Mouse (Mus musculus) heart, adult 2 months (tissue): ENCODE measurements around the gene Dpf3. TPM values are rescaled to one million over a fixed set of nuclear protein-coding genes. Genes with fewer than 3 reads are reported as not detected.

Source experiments
- DNase-seq, 2 experiments: peaks; one replicate each; pipeline ENCODE4 v3.0.0; 2021
- H3K27ac ChIP-seq: fragments of 200-600 bp; 2 replicates; pipeline ENCODE4 v1.8.1; 2022
- H3K27me3 ChIP-seq: fragments of 200-500 bp; 2 replicates; pipeline ENCODE4 v1.6.1; 2012; ENCODE audit warnings: mild to moderate bottlenecking, low read length, inconsistent platforms, mixed read lengths; ENCODE audit not compliant: control insufficient read depth, insufficient read depth
- H3K36me3 ChIP-seq: fragments of 200-500 bp; 2 replicates; pipeline ENCODE4 v1.6.1; 2012; ENCODE audit warnings: low read length, inconsistent platforms; ENCODE audit not compliant: control insufficient read depth, insufficient read depth
- H3K4me1 ChIP-seq: fragments of 200-500 bp; 2 replicates; pipeline ENCODE4 v1.6.1; 2011; ENCODE audit warnings: low read length; ENCODE audit not compliant: control insufficient read depth, insufficient read depth
- H3K4me3 ChIP-seq: fragments of 200-600 bp; 2 replicates; pipeline ENCODE4 v1.8.1; 2022
- H3K79me2 ChIP-seq: fragments of 200-500 bp; replicated peaks from 2 replicates; pipeline ENCODE4 v1.6.1; 2012; ENCODE audit warnings: mild to moderate bottlenecking, inconsistent platforms, low read length, moderate library complexity, mixed read lengths; ENCODE audit not compliant: control insufficient read depth, insufficient read depth
- H3K9ac ChIP-seq: fragments of 200-500 bp; 2 replicates; pipeline ENCODE4 v1.6.1; 2012; ENCODE audit warnings: low read depth, mild to moderate bottlenecking, control low read depth, inconsistent platforms, low read length, mixed read lengths
- CTCF ChIP-seq: fragments of 200-600 bp; IDR thresholded peaks from 2 replicates; pipeline ENCODE4 v1.8.1; 2022; ENCODE audit warnings: antibody characterized with exemption, mild to moderate bottlenecking, moderate library complexity
- EP300 ChIP-seq: fragments of 200-500 bp; IDR thresholded peaks from 2 replicates; pipeline ENCODE4 v1.6.1; 2011; ENCODE audit warnings: low read depth, low read length, control low read depth; ENCODE audit not compliant: insufficient read depth
- POLR2A ChIP-seq: fragments of 200-500 bp; IDR thresholded peaks from 2 replicates; pipeline ENCODE4 v1.6.1; 2011; ENCODE audit warnings: mild to moderate bottlenecking, low read depth, low read length, control low read depth; ENCODE audit not compliant: insufficient read depth
- WGBS: fragments of 180-500 bp; shearing (Covaris S2); methylation state at CpG from one replicate; pipeline ENCODE4 v1.1.7; 2018; 5-methylcytosine and 5-hydroxymethylcytosine counted together
- intact Hi-C: fragments of 180-260 bp; cut with DNase I; formaldehyde crosslinking; loops from one replicate; pipeline ENCODE4 v1.15.1; 2025
- polyA plus RNA-seq: library from polyadenylated mRNA; depleted of rRNA; stranded (reverse); fragments of >200 nt; gene quantifications from 2 replicates; pipeline ENCODE4 v1.2.3, GENCODE M21; 2012
- total RNA-seq, 2 experiments: library from RNA; stranded (reverse); gene quantifications; 2 replicates each; pipeline ENCODE4 v1.2.3; 2021

The Dpf3 gene
- total and polyA plus RNA-seq, 3 experiments = 9.1 to 18.8 (median 16.6) TPM

GRCm38 (mm10) chr12:83521083-83521482 is 33.6 kb upstream of the Dpf3 start:
- H3K4me1 ChIP-seq = peaks cover 2% of the 10 kb centered on the region; the same call in 1 of the 2 replicates
- no peak overlapping the region; the same call in 1 of the 2 replicates for H3K27ac ChIP-seq
- no peak for DNase-seq
- no peaks in the 10 kb centered on the region for H3K27me3 ChIP-seq
- TF ChIP-seq CTCF (no peak), POLR2A (no peak), EP300 (no peak)
- H3K4me3 ChIP-seq = peak overlapping the region; percentile 69
- 41% methylated on average over 8 of the region's 8 CpGs for WGBS
- H3K36me3 ChIP-seq = no peaks in the 10 kb centered on the region
- H3K9ac ChIP-seq = no peak overlapping the region
- intact Hi-C loops = loop anchor here (5.0 kb wide), 1 partner anchor 61 kb away; no protein-coding TSS in a partner anchor
- no peaks in the 10 kb centered on the region for H3K79me2 ChIP-seq

GRCm38 (mm10) chr12:83520311-83520890 is 32.9 kb upstream of the Dpf3 start, which contains the start of gene Dcaf4:
Dcaf4 (plus strand) TSS chr12:83520466.
- peak within 1 kb of the TSS; percentile 69 for H3K4me3 ChIP-seq
- intact Hi-C loops = loop anchor here (5.0 kb wide), 1 partner anchor 62 kb away; no protein-coding TSS in a partner anchor
- no peaks in the 10 kb centered on the region for H3K79me2 ChIP-seq
- under 1% methylated on average over 32 of the region's 32 CpGs for WGBS
- no peaks in the 10 kb centered on the region for H3K27me3 ChIP-seq
- peak within 1 kb of the TSS; percentile 60 for H3K27ac ChIP-seq
- TF ChIP-seq POLR2A (peak; percentile 50; the same call in 1 of the 2 replicates), EP300 (no peak), CTCF (peak; percentile 41)
- no peaks in the 10 kb centered on the region for H3K36me3 ChIP-seq
- DNase-seq = peak; percentile 96 to 98
- H3K9ac ChIP-seq = peak within 1 kb of the TSS; percentile 79
- peaks cover 2% of the 10 kb centered on the region; the same call in 1 of the 2 replicates for H3K4me1 ChIP-seq

- no peaks in the 10 kb centered on the region for H3K36me3 ChIP-seq
- no peak overlapping the region for H3K27ac ChIP-seq
- no peak overlapping the region for H3K9ac ChIP-seq
- no peaks in the 10 kb centered on the region for H3K79me2 ChIP-seq
- no peak for TF ChIP-seq EP300
- TF ChIP-seq POLR2A = no peak
- no peak for TF ChIP-seq CTCF
- intact Hi-C loops = no loop called here
- 67% methylated on average over 3 of the region's 3 CpGs for WGBS
- no peak overlapping the region for H3K4me3 ChIP-seq
- DNase-seq = no peak
- no peaks in the 10 kb centered on the region for H3K27me3 ChIP-seq
- H3K4me1 ChIP-seq = peaks cover 4% of the 10 kb centered on the region; the same call in 1 of the 2 replicates
Measured at GRCm38 (mm10) chr12:83517580-83517979, 30.1 kb upstream of the Dpf3 start.

- Histone ChIP-seq H3K79me2 (no peaks in the 10 kb centered on the region), H3K4me3 (no peak overlapping the region), H3K27me3 (no peaks in the 10 kb centered on the region), H3K27ac (no peak overlapping the region), H3K9ac (no peak overlapping the region), H3K36me3 (no peaks in the 10 kb centered on the region), H3K4me1 (0 out of 2 replicates have a peak, but pooled peaks cover 2% of the 10 kb centered on the region)
- no peak for DNase-seq
- TF ChIP-seq POLR2A = no peak
- no peak for TF ChIP-seq EP300
- TF ChIP-seq CTCF = no peak
- 76% methylated on average over 4 of the region's 4 CpGs for WGBS
- intact Hi-C loops = no loop called here
Measured at GRCm38 (mm10) chr12:83514216-83514615, 26.7 kb upstream of the Dpf3 start.

- TF ChIP-seq EP300 = no peak
- TF ChIP-seq CTCF = no peak
- TF ChIP-seq POLR2A = no peak
- H3K27ac ChIP-seq = no peak overlapping the region
- H3K9ac ChIP-seq = no peak overlapping the region
- H3K4me3 ChIP-seq = no peak overlapping the region
- peak in 1 of 2 experiments; percentile 37 for DNase-seq
- 0 out of 2 replicates have a peak, but pooled peaks cover 2% of the 10 kb centered on the region for H3K4me1 ChIP-seq
- no peaks in the 10 kb centered on the region for H3K36me3 ChIP-seq
- H3K79me2 ChIP-seq = no peaks in the 10 kb centered on the region
- intact Hi-C loops = no loop called here
- no peaks in the 10 kb centered on the region for H3K27me3 ChIP-seq
- WGBS = 18% methylated on average over 5 of the region's 5 CpGs
Measured at GRCm38 (mm10) chr12:83513185-83513584, 25.7 kb upstream of the Dpf3 start.

- Histone ChIP-seq H3K27ac (no peak overlapping the region), H3K4me3 (no peak overlapping the region), H3K36me3 (no peaks in the 10 kb centered on the region), H3K79me2 (no peaks in the 10 kb centered on the region), H3K4me1 (0 out of 2 replicates have a peak, but pooled peaks cover 2% of the 10 kb centered on the region), H3K9ac (no peak overlapping the region), H3K27me3 (no peaks in the 10 kb centered on the region)
- TF ChIP-seq POLR2A = no peak
- no peak for TF ChIP-seq CTCF
- TF ChIP-seq EP300 = no peak
- DNase-seq = no peak
- 23% methylated on average over 4 of the region's 4 CpGs for WGBS
- intact Hi-C loops = no loop called here
Measured at GRCm38 (mm10) chr12:83512783-83513182, 25.3 kb upstream of the Dpf3 start.
